Mouse (Mus musculus): ENCODE data around the gene Robo1.

- no peak for TF ChIP-seq CTCF (IDR thresholded peaks at IDR 0.05; ENCODE audit: low read depth, low read length)
- no peak for TF ChIP-seq TAL1 (conservative IDR thresholded peaks at IDR 0.05; ENCODE audit: low read depth, low read length)
- no peak for TF ChIP-seq GATA1 (IDR thresholded peaks at IDR 0.05; ENCODE audit: borderline replicate concordance, low read length)
- TF ChIP-seq POLR2AphosphoS5 (IDR thresholded peaks at IDR 0.05; ENCODE audit: insufficient replicate concordance, low read depth, low read length): no peak
- no peak for TF ChIP-seq GATA2 (IDR thresholded peaks at IDR 0.05; ENCODE audit: borderline replicate concordance, low read depth, low read length)
These were observed 682.5 kb downstream of the Robo1 start for GRCm38 (mm10) chr16:72990376-72991167.
